Mouse (Mus musculus) adrenal gland, adult (tissue): ENCODE measurements around the gene Cdk14.
"Not testable (repeated sequence)": the region's sequence is repeated elsewhere in the genome, so short reads cannot be mapped to it uniquely, and the experiment has no call there.

Experiments
- DNase-seq, 2 experiments: peaks; one replicate each; pipeline ENCODE4 v3.0.0; 2022 to 2023; ENCODE audit warnings: low spot score in 1 of 2; ENCODE audit not compliant: inconsistent age in 2 of 2

Gene Cdk14

DNA sequence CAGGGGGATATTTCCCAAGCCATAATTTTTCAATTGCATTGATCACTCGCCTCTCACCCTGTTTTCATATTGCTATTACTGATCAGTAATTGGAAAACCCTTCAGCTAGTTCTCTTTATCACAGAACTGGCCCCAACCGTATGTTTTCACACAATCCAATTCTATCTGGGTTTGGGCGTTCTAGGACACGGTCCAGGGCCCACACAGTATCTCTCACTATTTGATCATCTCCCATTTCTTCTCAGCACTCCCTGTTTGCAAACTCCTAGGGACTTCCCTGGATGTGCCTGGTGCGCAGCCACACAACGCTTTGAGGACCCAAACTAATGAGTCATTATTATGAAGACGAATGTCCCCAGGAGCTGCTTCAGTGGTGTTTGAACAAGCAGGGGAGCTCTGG lies 502.4 kb downstream of the Cdk14 start:
- DNase-seq, result no peak

DNA sequence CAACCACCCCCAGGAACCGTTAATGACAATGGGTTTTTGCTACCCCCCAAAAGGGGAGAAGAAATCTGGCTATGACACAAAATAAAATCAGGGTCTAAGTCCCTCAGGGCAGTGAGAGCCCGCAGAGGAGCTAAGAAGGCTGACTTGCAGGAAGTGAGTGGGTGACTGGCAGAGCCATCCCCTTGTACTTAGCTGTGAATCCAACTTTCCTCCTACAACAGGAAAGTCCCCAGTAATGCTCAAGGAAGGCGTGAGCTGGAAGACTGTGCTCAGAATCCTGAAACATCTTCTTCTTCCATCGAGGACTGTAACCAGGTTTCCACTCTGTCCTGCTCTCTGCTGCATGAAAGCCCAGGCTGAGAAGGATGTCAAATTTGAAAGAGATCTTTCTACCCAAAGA lies 502.8 kb downstream of the Cdk14 start:
- no peak for DNase-seq

DNA sequence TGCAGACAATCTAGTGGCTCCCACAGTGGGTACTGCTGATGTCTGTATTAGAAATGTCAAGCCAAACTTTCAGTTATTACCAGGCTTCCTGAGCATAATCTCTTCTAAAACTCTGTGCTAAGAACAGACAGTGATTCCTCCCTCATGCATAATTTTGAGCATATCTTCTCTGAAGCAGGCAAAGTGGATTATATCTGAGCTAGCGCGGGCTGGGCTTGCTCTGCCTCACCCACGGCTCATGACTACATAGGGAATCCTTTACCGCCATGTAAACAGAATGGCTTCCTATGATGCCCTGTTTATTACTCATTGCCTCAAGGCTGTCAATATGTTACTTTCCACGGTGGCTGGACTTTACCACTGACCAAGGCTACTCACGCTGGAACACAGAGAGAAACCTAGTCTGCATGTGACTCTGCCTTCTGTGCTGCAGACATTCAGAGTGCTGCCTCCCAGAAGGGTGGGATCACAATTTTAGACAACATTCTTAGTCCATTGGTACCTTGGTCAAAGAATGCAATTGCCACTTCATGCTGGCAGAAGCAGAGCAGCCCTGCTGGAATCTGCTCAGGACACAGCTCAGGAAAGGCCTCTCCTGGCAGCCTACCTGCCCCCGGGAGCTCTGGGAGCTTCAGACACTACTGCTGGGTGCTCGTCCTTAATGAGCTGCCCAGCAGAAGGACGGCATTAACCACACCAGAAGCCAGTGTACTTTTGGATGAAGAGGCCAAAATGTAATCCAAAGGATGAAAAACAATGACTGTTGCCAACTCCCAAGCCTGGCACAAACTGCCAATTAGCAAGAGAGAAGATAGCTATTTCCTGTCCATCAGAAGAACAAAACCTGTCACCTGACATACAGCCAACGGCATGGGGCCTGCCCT lies 503.5 kb downstream of the Cdk14 start:
- no peak for DNase-seq

DNA sequence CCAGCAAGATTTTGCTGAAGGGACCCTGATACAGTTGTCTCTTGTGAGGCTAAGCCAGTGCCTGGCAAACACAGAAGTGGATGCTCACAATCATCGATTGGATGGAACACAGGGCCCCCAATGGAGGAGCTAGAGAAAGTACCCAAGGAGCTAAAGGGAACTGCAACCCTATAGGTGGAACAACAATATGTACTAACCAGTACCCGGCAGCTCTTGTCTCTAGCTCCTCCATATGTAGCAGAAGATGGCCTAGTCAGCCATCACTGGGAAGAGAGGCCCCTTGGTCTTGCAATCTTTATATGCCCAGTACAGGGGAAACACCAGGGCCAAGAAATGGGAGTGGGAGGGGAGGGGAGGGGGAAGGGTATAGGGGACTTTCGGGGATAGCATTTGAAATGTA lies 515.2 kb downstream of the Cdk14 start:
- DNase-seq, result not testable (repeated sequence)

DNA sequence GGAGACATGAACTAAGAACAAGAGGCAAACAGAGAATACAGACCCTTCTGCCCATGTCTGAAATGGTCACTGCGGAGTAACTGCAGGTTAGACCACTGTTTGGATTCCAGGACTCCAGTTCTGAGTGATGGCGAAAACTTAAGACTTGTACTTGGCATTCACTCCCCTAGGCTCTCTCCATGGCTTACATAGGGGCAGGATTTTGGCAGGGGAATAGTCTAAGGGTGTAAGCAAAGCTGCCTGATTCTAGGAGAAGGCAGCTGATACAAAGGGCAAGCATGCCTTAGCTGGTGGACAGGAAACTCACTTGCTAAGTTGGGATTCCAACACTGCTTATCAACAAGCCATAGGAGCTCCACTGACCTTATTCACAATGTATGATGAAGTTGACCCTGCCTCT lies 521.9 kb downstream of the Cdk14 start:
- peak in 1 of 2 experiments; percentile 21 for DNase-seq

DNA sequence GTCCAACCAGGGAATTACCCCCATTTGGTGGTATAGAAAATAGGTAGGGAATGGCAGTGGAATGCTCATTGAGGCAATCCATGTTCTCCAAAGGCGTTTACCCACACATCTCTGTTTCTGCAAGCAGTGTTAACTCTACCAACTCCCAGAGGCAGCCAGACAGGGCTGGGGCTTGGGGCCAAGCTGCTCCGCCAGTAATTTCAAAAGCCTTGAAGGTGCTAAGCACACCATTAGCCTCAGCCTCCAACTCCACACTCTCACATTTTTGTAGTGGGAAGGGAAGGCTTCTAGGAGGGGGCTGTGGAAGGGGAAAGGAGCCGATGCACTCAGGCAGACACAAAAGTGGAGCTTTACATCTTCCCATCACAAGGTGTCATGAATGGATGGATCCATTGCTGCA lies 525.1 kb downstream of the Cdk14 start:
- no peak for DNase-seq

DNA sequence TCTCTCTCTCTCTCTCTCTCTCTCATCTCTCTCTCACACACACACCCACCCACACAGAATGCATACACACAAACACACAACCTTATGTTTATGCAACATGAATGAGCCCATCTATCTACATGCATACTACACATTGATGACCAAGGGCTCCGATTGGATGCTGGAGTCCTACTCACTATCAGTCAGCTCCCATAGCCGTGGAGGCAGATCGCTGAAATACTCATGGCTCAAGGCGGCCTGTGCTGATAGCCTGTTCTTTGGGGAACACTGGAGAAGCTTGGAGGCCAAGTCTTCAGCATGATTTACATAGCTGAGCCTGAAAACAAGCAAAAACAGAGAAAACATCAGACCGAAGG lies 526.3 kb downstream of the Cdk14 start:
- no peak for DNase-seq

DNA sequence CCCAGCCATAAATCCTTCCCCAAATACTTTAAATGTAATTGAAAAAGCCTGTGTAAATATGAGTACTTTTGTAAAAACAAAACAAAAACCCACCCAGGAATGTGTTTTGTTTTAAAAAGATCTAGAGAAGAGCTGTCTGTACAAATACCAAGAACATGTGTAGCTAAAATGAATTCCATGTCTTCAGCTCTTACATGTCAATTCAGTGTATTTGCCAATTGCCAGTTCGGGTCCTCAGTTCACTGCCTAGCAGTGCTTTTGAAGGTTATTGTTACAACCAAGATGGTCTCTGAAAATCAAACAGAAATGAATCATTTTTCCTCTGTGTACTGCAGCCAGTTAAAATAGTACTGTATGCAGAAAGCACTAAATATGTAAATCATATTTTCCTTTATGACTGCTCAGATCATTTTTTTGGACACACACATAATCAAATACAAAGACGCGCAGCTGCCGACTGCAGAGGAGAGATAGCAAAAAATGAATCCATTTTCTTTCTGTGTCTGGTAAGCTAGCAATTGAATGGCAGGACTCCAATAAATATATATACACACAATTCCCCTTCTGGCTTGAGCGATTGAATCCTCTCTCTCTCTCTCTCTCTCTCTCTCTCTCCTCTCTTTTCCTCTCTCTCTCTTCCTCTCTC lies 526.8 kb downstream of the Cdk14 start:
- no peak for DNase-seq

DNA sequence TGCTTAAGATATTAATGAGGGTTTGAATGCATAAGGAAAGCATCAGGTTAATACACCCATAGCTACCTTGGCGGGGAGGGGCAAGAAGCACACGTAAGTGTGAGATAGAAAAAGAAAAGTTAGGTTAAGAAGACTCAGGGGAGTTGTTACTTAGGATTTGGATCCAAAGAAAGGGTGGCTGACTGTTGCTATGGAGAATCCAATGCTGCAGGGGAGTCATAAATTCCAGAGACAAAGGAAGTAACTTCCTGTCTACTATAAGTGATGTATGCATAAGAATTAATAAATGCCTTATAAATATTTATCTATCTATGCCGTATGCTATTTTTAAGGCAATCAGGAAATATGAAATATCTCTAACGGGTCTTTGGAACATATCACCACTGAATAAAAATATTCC lies 527.4 kb downstream of the Cdk14 start:
- DNase-seq, result no peak

DNA sequence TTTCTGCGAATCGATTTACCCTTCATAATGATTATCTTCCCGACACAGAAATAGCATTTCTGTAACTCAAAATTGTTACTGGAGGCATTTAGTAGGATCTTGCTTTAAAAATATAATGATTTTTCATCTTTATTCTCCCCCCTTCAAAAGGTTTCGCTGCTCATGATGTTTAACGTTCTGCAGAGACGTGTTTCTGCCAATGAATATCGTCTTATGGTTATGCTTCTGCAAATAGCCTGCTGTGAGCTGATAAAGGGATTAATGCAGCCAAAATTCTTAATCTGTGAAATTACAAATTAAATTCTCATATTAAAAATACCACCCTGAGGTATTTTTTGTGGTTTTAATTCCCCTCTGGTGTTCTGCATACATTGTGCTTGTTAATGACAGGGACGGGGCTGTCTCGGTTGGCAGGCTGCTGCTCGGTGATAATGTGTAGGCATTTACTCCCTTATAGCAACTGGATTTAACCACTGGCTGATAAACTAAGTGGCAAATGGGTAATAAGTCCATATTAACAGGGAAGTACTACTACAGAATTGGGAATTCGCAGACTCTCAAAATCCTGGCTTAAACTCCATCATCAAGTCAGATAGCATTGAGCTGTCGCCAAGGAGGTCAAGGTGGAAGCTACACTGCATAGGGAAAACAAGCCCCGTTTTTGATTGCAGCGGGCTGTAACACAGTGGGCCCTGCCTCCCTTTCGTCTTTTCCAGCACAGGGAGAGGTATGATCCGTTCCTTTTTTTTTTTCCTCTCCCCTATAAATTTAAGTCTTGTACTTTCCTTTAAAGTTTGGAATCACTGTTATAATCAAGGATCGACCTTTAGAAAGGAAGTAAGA lies 528.0 kb downstream of the Cdk14 start:
- DNase-seq, result peak in 1 of 2 experiments; percentile 38

DNA sequence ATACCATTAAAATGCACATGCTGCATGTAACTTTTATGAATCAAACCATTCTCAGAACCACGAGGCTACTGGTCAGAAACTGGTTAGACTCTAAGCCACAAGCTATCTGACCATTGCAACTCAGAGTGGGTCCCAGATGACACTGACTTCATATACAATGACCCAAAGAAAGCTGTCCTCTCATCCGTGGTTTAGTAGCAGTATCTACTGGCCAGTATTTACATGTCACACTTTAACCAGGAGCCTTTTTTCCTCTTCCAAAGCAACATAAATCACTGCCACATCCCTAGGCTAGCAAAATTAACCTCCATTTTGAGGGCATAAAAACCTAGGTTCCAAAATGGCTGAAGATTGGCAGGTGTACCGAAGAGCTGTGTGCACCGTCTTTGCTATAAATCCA lies 533.0 kb downstream of the Cdk14 start:
- no peak for DNase-seq

DNA sequence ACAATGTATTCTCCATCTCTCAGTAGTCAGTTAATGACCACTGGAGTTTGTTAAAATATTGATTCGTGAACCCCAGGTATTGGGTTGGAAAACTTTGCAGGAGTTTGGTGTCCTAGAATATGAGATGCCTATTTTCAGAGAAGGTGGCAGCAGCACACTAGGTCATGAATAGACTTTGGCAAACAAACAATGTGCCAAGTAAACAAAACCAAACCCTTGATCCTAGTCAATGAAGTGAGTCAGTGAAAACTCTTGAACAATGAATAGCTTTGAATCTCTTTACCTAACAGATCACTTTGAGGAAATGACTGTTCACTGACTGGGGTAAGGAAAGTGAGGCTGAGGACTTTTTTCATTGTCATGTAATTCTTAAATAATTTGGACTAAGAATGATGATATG lies 537.3 kb downstream of the Cdk14 start:
- no peak for DNase-seq

DNA sequence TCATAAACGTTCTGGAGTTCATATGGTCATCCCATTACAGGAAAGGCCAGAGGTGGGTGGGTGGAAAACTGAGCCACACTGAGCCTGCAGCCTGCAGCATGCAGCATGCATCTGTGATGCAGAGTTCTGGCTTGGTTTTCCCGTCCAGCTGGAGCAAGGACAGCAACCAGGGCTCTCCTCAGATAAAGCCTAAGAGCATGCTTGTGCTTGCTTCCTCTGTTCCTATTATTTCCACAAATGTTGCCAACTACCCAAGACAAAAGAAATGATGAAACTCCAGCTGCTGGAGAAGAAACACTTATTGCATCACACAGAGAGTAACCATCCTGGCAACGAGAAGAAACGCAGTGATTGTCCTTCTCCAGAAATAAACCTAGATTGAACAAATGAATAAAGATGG lies 539.8 kb downstream of the Cdk14 start:
- DNase-seq, result no peak

DNA sequence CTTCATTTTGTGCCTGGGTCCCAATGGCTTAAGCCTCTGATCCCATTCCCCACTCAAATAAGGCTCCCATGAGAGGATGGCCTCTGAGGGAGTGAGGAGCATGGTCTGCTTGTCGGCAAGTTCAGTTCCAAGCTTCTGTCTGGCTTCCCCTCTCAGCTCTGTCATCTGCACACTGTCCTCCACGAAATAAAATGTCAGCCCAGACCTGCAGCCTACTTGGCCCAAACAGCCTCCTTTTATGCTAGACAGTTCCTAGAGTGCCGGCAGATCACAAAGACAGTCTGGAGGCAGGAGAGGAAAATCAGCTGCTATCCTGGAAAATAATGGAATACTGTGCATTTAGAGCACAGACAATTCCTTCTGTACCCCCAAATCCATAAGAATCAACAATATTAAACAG lies 541.2 kb downstream of the Cdk14 start:
- DNase-seq, result no peak

DNA sequence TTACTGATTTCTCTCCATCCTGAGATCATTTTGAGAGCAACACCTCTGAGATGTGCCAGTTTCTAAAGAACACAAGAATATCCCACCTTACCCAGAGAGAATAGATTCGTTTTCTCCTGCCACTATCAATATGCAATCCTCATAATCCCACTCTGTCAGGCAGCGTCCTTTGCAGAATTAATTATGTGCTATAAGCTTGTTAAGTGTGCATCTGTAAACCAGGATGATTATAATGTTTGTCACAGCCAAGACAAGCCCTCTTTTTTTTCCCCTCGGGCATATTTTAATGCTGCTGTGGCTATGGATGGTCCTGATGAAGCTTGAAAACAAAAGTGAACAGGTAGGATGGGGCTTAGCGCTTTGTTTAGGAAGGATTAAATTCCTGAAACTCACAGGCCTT lies 542.5 kb downstream of the Cdk14 start:
- no peak for DNase-seq

DNA sequence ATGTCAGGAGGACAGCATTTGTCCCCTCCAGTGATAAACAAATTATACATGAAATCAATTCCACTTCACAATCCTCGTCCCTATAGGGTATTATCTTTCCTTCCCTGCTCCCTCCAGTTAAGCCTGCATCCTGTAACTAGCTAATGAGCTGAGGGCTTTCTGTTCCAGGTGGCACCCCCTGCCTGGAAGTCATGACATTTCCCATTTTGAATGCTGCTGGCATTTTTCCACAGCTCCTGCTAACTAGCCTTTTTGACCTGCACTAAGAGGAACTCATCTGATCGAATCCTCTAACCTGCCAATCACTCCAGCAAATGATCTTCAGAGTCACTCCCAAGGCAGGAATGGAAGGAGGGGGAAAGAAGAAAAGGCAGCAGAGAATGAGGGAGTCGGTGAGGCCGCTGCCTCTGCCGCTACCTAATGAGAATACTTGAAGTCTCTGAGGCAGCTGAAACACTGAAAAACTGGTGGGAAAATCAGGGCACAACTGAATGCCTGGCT lies 542.9 kb downstream of the Cdk14 start:
- no peak for DNase-seq

DNA sequence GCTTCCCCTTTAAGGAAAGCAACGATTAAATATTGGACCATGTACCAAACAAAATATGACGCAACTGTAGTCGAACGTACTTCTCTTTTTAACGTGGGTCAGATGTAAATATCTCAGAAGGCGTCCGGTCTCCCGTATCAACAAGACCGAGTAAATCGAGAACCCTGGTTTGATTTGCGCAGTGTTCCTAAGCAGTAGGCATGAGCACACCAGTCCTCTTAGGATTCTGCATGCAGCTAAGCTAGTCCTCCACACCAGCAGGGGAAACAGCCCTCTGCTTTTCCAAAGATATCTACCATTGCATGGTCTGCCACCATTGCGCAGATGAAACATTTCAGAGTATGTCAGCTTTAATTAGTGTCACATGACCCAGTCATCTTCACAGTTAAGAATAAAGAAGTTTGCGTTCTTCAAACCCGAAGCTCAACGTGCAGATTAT lies 543.4 kb downstream of the Cdk14 start:
- no peak for DNase-seq

DNA sequence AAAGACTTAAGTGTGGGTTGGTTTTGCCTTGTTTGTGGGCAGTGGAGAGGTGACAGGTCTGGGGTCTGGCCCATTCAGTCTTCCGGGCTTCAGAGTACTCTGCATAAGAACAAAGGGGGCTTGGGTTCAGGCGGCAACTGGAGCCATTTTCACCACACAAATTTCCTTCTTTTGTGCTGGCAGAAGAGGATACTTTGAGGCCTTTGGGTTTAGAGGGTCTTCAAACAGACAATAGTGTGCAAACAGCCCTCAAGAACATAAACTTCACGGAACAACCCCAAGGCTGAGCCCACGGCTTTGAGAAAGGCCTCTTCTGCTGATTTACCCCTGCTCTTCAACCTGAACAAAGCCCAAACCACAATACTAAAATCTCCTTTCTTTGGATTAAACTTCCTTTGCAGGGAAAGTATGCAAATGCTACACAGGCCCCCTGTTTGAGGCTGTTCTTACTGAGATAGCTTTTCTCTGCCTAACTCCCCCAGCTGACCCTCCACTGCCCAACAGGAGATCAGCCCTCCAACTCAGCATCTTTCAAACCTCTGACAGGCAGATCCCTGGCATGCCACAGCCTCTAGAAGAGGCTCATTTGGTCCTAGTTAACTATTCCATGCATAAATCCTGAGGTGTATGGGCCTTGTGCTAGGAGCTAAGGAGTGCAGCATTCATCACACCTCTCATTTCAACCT lies 549.9 kb downstream of the Cdk14 start:
- DNase-seq, result no peak

DNA sequence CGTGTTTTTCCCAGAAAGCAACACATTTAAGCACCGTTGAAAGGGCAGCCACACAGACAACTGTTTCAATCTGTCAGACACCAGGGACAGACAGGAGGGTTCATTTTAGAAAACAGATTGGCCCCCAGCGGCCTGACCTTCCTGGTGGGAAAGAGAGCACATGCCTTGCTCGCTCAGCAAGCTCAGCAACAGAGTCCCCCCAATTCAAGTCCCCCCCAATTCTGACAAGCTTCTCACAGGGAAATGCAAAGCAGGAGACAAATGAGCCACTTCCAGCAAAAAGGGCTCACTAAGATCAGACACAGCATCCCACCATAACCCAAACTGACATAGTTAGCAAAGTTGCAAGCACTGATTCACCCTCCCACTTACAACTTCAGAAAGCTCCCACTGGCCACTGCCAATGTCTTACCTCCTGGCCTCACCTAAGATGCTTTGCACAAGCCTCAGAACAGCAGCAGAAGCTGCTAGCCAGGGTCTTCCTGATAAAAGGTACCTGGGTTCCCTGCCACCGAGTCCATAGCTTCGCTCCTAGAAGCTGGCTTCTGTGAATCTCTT lies 551.5 kb downstream of the Cdk14 start:
- no peak for DNase-seq

DNA sequence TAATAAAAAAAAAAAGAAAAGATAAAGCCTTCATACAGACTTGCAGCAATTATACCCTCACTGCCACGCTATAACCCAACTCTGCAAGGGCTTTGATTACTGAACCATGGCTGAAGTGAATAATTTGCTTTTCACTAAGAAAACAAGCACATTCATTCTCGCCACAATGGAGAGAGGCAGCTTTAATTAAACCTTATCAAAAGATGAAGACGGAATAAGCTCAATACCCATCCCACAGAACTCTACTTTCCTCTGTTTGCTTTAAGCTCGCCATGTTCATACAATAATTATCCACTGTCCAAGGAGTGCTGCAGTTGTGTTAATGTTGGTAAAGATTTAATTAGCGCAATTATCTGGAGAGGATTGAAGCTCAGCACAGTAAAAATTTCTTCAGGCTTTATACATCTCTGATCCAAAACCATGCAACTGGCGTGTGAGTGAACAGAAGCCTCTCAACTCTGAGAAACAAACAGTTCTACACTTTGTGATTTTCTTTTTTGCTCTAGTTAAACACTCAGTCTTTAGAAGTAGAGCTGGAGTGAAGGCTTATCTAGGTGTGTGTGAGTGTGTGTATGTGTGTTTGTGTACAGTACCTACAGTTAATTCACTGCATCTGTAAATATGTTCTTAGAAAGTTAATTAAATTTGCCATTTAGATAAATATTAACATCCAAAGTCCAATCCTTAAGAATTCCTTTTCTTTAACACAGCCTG lies 552.1 kb downstream of the Cdk14 start:
- no peak for DNase-seq
